Mouse (Mus musculus) cerebellum, adult 11-12 months (tissue): ENCODE measurements around the gene Npas3.

Source experiments
- DNase-seq: peaks from one replicate; pipeline ENCODE4 v3.0.0; 2022

Gene Npas3

DNA sequence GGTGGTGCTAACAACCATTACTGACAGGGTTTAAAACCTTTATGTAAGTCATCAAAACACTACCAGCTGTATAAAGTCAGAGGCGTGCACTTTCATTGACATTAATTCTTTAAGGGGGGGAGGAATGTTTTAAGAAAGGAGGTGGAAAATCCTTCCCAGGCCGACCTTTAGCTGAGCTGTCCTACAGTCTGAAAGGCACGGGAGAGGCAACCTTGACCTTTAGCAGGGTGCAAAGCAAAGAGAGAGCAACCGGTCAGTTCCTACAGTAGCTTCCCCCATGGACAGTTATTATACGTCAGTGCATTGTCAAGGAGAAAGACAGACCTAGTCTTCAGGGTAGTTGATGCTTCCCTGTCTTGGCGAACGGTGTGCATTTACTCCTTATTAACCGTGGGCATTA, 756.1 kb downstream of the Npas3 start:
- DNase-seq = no peak

DNA sequence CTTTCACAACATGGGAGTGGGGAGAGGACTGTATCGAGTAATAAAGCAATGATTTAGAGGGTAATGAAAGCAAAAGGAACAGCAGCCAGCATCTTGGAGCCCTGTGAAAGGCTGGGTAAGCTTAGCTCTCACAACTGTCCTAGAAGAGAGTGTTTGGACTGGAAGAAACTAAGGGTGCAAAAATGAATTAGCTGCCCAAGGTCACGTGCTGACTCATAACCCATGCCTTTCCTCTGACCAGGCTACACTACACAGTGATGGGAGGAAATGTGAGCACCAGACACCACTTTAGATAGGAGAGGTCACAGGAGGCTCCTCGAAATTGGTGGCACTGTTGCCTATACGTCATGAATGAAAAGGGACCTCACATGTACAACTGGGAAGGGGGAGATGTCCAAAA, 757.1 kb downstream of the Npas3 start:
- DNase-seq = no peak

DNA sequence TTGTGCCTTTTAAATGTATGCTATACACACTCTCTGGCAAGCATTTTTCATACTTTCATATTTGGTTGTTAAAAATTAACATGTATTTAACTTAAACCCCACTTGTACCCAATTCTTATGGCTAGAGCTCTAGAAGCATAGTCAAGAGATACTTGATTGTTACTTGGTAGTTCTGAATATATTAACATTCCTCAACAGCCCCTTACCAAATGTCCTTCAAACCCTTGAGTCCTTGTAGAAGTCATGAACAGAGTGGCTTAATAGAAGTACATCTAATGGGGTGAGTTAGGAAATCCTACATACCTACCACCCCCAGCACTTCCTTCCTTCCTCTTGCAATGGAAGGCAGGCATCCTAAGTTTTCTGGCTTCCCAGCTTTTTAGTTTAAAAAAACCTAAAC, 766.8 kb downstream of the Npas3 start:
- no peak for DNase-seq

DNA sequence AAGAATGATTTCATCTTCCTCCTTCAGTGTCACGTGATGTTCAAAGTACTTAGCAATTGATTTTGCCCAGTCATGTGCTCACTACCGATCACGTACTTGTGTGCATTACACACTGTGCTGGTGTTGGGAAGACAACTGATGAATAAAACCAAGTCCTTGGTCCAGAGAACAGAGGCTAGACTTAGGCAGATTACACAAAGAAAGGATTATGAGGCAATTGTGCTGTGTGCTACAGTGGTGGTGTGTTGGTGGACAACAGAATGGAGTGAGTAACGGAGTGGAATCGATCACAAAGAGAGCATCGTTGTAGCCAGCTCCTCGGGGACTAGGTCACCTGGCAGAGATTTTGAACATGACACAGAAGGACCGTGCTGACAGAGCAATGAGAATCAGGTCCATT, 769.5 kb downstream of the Npas3 start:
- no peak for DNase-seq

DNA sequence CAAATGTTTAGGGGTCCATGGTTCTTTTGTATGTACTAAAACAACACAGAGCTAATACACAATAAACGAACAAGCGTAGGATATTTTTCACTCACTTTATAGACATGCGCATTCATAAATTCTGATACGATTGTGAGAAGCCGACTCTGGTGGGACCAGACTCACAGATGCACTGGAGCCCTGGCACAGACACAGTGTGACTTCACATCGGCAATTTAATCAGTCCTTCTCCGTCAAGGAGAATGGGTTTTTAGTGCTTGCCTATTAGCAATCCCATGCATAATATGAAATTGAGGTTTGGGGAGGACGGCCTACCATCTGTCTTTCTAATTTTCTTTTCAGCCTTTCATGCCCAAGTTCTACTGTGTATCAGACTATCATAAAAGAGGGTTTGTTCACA, 771.5 kb downstream of the Npas3 start:
- DNase-seq = no peak

DNA sequence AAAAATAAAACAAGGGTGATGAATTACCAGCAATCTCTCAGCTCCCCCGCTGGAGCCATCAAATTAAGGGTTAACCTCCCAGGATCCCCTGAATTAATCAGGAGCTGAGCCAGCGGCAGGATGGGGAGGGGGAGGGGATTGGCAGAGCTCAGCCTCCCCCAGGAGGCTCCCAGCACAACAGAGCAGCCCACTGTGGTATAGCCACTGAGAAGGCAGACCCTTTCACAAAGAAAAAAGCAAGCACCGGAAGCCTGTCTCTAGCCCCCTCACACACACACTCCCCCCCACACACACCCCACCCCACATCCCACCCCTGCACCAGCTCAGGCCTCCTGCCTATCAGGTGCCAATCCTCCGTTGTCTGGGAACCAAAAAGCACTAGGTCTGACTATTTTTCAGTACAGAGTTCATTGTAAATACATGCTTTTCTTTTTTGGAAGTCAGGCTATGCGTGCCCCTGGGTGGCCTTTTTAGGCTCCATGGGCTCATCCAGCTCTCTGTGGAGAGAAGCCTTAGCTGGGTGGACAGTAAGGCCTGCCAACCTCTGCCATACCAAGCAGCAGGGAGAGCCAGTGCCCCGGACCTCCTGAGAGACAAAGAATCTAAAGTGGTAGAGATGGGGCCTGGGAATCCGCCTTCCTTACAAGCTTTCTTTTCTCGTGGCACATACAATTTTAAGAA, 786.3 kb downstream of the Npas3 start:
- no peak for DNase-seq

DNA sequence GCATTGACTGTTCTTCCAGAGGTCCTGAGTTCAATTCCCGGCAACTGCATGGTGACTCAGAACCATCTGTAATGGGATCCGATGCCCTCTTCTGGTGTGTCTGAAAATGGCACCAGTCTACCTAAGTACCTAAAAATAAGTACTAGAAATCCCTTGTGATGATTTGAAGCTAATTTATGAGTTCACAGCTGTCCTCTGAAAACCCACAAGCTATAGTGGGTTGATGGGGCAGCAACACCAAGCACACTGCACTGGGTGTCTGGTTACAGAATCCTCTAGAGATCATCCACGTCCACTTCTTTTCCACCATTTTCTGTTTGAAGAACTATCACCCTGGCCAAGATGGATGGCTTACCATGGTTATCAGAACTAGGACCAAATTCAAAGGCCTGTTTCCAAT, 789.1 kb downstream of the Npas3 start:
- DNase-seq = no peak

DNA sequence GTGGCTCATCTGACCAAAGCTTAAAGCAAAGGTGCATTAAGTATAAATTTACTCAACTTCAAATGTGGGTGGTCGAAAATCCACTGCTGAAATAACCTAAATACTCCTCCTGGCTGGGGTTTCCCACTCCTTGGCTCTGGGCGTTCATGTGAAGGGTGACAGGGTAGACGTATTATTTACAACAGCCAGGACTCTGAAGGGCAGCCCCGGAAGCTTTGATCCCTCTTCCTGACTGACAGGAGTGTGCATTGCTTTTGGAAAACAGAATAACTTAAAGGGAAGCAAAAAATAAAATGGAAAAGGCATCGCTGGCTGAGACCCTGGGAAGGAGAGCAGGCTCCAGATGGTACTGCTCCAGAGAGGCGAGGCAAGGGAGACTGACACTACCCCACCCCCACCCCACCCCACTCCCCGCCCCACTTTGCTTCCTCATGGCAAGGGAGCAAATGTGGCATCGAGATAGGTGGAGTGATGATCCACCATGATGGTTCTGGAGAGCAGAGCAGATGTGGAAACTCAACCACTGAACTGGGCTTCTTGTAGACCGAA, 794.6 kb downstream of the Npas3 start:
- no peak for DNase-seq

DNA sequence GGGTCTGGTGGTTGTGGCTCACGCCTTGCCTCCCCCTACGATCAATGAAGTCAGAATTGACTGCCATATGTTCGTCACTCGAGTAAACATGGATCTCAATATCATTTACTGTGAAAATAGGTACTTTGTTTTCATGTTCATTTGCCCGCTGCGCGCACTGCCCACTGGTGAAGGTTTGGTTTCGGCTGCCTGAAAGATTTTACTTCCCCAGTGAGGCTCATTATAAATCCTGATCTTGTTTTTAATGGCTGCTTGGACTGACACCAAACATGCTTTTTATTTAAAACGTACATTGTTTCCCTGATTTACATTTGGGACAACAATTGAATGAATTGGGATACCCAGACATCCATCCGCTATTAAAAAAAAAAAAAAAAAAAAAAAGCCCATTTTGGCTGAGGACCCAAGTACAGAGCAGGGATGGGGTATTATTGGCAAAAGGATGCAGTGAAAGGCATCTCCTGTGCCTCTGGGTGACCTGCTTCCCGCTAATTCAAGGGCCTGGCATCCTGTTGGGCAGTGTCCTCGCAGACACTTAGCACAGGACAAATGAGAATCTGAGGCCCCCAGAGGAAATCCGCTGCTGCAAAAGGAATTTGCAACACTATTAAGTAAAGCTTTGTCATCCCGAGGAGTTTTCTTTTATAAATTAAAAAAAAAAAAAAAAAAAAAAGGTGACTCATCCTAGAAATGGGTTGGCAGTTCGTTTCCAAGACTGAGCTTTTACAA, 796.3 kb downstream of the Npas3 start:
- DNase-seq = no peak

DNA sequence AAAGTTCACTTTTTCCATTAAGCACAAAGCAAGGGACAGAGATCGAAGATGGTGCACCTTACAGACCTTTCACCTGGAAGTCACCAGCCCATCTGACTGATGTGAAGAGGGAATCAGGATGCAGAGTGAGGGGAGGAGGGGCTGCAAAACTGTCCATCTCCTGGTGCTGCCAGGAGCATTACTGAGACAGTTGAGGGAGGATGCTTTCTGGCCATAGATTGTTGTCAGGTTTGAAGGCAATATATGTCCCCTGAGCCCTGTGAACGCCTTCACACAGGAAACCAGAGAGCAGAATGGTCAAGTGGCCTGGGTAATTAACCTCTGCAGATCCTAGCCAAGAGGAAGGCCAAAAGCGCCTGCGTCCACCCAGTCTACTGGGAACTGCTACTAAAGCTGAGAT, 796.9 kb downstream of the Npas3 start:
- no peak for DNase-seq

DNA sequence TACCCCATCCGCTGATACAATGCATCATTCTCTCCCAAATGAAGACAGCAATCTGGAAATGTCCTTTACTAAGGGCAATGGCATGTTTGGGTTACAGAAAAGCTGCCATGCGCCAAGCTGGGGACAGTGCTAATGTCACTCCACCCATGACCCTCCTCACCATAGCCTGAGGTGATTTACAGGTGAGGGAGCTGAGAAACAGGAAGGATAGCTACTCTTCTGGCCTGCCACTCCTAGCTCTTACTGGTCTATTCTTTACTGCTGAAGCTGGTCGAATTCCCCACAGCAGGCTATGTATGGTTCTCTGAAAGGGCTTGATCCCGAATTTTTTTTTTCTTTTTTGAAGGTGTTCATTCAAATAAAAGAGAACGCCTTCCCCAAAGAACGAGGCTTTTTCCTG, 798.3 kb downstream of the Npas3 start:
- no peak for DNase-seq

DNA sequence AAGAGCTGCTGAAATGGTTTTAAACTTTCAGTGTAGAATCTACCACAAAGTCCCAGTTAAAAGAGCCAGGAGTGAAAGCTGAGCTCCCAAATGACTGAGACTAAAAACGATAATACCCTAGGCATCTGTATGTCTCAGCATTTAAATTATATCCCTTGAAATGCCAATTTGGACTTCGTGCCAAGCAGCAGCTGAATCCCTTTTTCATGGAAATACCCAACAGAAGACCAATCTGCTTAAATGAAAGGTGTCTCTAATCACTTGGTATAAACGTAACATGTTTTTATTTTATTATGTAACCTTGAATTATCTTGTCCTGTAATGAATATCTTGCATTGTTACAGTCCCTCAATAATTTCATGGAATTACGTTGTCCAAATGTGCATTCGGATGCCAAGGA, 799.6 kb downstream of the Npas3 start:
- no peak for DNase-seq

DNA sequence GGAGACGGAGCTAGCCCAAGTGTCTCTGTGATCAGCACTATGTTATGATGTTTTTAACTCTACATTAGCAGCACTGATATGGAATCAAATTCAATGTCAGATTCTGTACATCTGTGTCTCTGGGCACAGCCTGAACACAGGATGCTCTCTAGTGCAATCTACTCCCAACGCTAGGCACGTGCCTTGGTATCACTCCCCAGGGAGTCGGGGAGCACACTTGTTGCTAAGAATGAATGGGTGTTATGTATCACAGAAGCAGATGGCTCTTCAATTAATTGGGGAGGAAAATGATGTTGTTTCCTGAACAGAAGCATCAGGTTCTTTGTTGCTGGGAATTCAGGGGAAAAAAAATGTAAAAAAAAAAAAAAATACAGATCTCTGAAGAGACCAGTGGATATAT, 801.4 kb downstream of the Npas3 start:
- DNase-seq = no peak

DNA sequence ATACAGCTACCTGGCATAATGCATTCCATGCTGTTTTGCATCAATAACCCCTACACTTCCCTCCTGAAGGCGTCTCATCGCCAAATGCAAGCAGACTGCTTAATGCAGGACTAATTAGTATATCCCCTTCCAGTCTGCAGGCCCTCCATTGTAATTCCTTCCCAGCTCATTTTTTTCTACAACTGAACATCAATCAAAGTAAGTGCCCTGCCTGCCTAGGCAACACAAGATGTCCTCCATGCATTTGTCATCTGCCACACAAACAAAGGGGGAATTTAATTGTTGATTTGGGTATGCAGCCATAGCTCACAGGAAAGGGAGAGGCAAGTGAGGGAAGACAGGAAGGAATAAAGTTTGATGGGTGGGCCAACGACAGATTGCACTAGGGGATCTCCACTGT, 804.5 kb downstream of the Npas3 start:
- DNase-seq = no peak

DNA sequence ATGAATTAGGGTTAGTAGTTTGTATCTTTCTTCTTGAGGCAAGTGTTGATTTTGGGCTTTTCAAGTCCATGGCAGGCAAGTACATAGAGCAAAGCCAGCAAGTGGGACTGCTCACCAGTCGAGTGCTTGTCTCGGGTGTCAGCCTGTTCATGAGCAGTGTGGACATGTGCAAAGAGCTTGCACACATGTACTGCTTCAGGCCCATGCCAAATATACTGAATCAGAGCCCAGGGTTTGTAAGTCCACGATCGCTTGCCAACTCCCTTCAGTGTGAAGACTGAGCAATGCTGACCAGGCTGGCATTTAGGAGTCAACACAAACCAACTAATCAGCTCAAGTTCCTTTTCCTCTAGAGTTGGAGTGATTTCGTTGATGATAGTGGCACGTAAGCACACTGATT, 805.1 kb downstream of the Npas3 start:
- DNase-seq = no peak

DNA sequence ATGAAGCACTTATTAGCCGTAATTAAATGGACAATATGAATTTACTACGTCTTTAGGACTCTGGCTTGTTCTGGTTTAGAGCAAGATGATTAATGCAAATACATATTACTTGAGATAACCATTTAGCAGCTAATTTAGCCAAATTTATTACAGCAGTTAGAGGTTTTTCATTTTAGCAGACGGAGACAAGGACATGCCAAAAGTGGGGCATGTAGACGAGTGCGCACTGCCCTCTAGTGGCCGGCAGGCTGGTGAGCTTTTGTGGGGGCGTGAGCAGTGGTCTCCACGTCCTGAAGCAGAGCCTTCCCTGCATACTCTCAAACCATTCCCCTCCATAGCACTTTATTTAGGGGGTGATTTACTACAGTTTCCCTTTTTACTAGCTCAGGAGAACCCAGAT, 812.3 kb downstream of the Npas3 start:
- no peak for DNase-seq

DNA sequence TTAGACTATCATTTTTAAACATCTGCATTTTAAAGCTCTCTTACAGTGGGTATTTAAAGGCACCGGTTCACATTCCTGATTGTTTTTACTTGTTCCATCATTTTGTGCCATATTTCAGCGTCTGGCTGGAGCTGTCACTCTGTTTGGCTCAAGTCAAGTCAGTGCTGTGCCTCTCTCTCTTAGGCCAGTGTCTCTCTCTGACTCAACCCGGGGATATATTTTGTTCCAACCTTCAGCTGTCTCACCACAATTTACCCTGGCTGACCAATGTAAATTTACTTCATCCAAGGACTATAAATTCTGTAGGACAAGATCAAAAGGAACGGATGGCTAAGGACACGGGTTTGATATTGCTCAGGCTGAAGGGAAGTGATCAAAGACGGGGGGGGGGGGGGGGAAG, 812.7 kb downstream of the Npas3 start:
- DNase-seq = no peak

DNA sequence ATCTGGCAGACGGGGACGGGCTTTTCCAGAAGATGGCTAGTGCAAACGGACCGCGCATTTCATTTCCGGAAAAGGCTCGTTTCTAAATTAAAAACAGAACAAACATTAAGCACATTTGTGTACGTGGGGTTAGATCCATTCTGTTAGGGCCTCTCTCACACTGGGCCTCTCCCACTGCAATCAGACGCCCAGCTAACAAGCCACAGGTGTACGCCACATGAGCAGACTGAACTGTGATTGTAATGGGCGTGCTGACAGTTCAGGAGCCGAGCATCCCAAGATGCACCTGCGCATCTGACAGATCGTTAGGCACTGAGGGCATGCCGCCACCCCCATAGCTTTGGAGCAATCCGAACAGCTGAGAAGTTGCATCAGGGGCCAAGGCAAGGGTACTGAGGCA, 816.5 kb downstream of the Npas3 start:
- DNase-seq = no peak

DNA sequence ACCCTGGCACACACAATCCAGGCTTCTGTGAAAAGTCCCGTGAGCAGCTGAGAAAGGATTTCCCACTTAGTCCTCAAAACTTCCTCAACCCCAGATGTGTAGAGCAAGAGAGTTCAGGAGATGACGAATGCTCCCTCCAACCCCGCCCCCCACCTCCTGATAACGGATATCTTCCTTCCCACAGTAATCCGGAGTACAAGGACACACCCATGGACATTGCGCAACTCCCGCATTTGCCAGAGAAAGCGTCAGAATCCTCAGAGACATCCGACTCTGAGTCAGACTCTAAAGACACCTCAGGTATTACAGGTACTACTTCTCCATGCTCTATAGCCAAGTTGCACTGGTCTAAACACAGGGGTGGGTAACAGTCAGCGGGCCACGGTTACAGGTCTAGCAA, 817.1 kb downstream of the Npas3 start:
- DNase-seq = no peak

DNA sequence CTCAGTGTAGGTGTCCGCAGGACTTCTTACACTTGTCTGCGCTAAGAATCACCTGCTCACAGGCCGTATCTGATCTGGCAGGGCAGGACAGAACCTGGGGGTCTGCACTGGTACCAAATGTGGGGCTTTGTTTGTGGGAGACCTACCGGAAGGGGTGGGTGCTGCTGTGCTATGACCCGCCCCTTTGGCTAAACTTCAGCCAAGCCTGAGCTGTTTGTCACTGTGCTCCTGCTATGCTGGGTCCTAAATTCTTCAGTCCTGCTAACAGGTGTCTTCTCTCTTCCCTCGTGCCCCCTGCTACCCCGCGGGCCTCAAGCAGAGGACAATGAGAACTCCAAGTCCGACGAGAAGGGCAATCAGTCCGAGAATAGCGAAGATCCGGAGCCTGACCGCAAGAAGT, 818.9 kb downstream of the Npas3 start:
- DNase-seq = no peak

DNA sequence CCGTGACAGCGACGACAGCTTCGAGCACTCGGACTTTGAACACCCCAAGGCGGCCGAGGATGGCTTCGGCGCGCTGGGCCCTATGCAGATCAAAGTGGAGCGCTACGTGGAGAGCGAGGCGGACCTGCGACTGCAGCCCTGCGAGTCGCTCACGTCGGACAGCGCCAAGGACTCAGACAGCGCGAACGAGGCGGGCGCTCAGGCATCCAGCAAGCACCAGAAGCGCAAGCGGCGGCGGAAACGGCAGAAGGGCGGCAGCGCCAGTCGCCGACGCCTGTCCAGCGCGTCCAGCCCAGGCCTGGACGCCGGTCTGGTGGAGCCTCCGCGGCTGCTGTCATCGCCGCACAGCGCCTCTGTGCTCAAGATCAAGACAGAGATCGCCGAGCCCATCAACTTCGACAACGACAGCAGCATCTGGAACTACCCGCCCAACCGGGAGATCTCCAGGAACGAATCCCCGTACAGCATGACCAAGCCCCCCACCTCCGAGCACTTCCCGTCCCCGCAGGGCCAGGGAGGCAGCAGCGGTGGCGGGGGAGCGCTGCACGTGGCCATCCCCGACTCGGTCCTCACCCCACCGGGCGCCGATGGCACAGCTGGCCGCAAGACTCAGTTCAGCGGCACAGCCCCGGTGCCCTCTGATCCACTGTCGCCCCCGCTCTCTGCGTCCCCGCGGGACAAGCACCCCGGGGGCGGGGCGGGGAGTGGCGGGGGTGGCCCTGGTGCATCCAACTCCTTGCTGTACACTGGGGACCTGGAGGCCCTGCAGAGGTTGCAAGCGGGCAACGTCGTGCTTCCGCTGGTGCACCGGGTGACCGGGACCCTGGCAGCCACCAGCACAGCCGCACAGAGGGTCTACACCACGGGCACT, 819.6 kb downstream of the Npas3 start:
- no peak for DNase-seq

DNA sequence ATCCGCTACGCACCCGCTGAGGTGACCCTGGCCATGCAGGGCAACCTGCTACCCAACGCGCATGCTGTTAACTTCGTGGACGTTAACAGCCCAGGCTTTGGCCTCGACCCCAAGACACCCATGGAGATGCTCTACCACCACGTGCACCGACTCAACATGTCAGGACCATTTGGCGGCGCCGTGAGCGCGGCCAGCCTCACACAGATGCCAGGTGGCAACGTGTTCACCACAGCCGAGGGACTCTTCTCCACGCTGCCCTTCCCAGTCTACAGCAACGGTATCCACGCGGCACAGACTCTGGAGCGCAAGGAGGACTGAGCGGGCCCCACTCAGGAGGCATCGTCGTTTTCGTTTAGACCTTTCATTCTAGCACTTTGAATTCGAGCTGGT, 820.3 kb downstream of the Npas3 start:
- no peak for DNase-seq

DNA sequence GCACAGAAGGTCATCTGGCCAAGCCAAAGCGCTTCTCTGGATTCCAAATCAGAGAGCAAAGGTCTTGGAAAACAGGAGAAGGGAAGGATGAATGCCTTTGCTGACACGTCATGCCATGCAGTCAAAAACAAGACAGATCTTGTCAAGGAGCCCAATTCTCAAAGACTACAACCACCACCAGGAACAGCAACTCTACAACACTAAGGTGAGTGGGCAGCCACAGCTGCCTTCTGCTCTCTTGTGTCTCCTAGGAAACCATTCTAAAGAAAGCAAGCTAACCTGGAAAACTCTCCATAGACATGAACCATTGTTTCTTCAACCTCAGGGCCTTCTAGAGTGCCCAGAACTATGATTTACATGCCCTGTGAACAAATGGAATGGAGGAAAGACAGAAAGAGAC, 825.5 kb downstream of the Npas3 start:
- DNase-seq = no peak

DNA sequence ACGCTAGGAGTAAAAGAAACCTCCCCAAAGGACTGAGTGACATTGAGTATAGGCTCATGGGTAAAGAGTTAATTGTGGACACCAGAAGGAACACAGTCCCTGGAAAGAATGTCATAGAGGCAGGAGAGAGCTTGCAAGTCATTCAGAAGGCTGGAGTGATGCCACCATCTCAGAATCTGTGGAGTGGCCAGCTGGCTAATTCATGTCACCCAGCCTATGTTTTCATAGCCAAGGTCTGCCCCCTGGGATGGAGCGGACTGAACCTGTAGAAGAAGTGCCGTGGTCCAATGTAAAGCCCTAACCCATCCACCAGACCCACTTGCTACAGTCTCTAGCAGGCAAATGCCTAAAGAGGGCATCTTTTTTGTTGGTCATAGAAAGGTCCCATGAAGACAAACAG, 832.5 kb downstream of the Npas3 start:
- DNase-seq = no peak
